Mouse (Mus musculus) testis, adult 2 months (tissue): ENCODE measurements around the gene Klf9. TPM values are rescaled to one million over a fixed set of nuclear protein-coding genes. Genes with fewer than 3 reads are reported as not detected.

ENCODE experiments used
- H3K27ac ChIP-seq: fragments of 200-500 bp; 2 replicates; pipeline ENCODE4 v1.5.1; 2012; ENCODE audit warnings: low read depth, low read length; ENCODE audit not compliant: control insufficient read depth, insufficient read depth
- H3K27me3 ChIP-seq: fragments of 200-500 bp; 2 replicates; pipeline ENCODE4 v1.6.1; 2012; ENCODE audit warnings: mild to moderate bottlenecking, low read length, moderate library complexity; ENCODE audit not compliant: control insufficient read depth, insufficient read depth
- H3K36me3 ChIP-seq: fragments of 200-500 bp; 2 replicates; pipeline ENCODE4 v1.6.1; 2012; ENCODE audit warnings: mild to moderate bottlenecking, low read length; ENCODE audit not compliant: control insufficient read depth, insufficient read depth
- H3K4me1 ChIP-seq: fragments of 200-500 bp; 2 replicates; pipeline ENCODE4 v1.6.1; 2012; ENCODE audit warnings: low read length; ENCODE audit not compliant: control insufficient read depth, insufficient read depth
- H3K4me3 ChIP-seq: fragments of 200-500 bp; 2 replicates; pipeline ENCODE4 v1.5.1; 2012; ENCODE audit warnings: low read depth, mild to moderate bottlenecking, low read length, moderate library complexity, mixed read lengths; ENCODE audit not compliant: control insufficient read depth
- CTCF ChIP-seq: fragments of 200-500 bp; IDR thresholded peaks from 2 replicates; pipeline ENCODE4 v1.5.1; 2012; ENCODE audit warnings: low read depth, mild to moderate bottlenecking, inconsistent platforms, low read length, moderate library complexity; ENCODE audit not compliant: control insufficient read depth, insufficient read depth, insufficient replicate concordance
- POLR2A ChIP-seq: fragments of 200-500 bp; IDR thresholded peaks from 2 replicates; pipeline ENCODE4 v1.6.1; 2012; ENCODE audit warnings: low read depth, mild to moderate bottlenecking, inconsistent platforms, low read length, moderate library complexity; ENCODE audit not compliant: control insufficient read depth
- polyA plus RNA-seq: library from polyadenylated mRNA; depleted of rRNA; stranded (reverse); fragments of >200 nt; gene quantifications from 2 replicates; pipeline ENCODE4 v1.2.3, GENCODE M21; 2012

The Klf9 gene
- polyA plus RNA-seq, 1 experiment, result 19.7 TPM

- TF ChIP-seq POLR2A, result no peak
- TF ChIP-seq CTCF, result no peak
- H3K27me3 ChIP-seq, result no peaks in the 10 kb centered on the region
- H3K27ac ChIP-seq, result no peak overlapping the region
- H3K4me3 ChIP-seq, result no peak overlapping the region
- H3K36me3 ChIP-seq, result no peaks in the 10 kb centered on the region
- H3K4me1 ChIP-seq, result no peaks in the 10 kb centered on the region
These were observed 42.5 kb downstream of the Klf9 start for GRCm38 (mm10) chr19:23183493-23183892.

GRCm38 (mm10) chr19:23184068-23184467 lies 43.0 kb downstream of the Klf9 start:
- no peak overlapping the region for H3K27ac ChIP-seq
- no peak for TF ChIP-seq CTCF
- no peak for TF ChIP-seq POLR2A
- H3K4me3 ChIP-seq, result no peak overlapping the region
- no peaks in the 10 kb centered on the region for H3K4me1 ChIP-seq
- no peaks in the 10 kb centered on the region for H3K36me3 ChIP-seq
- no peaks in the 10 kb centered on the region for H3K27me3 ChIP-seq

- no peaks in the 10 kb centered on the region; the same call in 1 of the 2 replicates for H3K4me1 ChIP-seq
- H3K27me3 ChIP-seq, result no peaks in the 10 kb centered on the region
- H3K36me3 ChIP-seq, result no peaks in the 10 kb centered on the region
- no peak overlapping the region for H3K27ac ChIP-seq
- H3K4me3 ChIP-seq, result no peak overlapping the region
- TF ChIP-seq POLR2A (no peak), CTCF (no peak)
These were observed 46.7 kb downstream of the Klf9 start for GRCm38 (mm10) chr19:23187732-23188131.

- Histone ChIP-seq H3K4me3 (no peak overlapping the region), H3K27me3 (no peaks in the 10 kb centered on the region), H3K36me3 (no peaks in the 10 kb centered on the region), H3K27ac (no peak overlapping the region), H3K4me1 (no peaks in the 10 kb centered on the region; the same call in 1 of the 2 replicates)
- TF ChIP-seq POLR2A (no peak), CTCF (no peak)
These were observed 48.0 kb downstream of the Klf9 start for GRCm38 (mm10) chr19:23188986-23189385.

- no peak overlapping the region for H3K27ac ChIP-seq
- no peak overlapping the region; the same call in 1 of the 2 replicates for H3K4me3 ChIP-seq
- H3K27me3 ChIP-seq, result no peaks in the 10 kb centered on the region
- no peaks in the 10 kb centered on the region for H3K36me3 ChIP-seq
- TF ChIP-seq POLR2A (no peak), CTCF (no peak)
- no peaks in the 10 kb centered on the region; the same call in 1 of the 2 replicates for H3K4me1 ChIP-seq
These were observed 48.7 kb downstream of the Klf9 start for GRCm38 (mm10) chr19:23189744-23190143.

GRCm38 (mm10) chr19:23191486-23191885 lies 50.5 kb downstream of the Klf9 start:
- no peaks in the 10 kb centered on the region; the same call in 1 of the 2 replicates for H3K4me1 ChIP-seq
- TF ChIP-seq CTCF, result no peak
- no peak overlapping the region for H3K4me3 ChIP-seq
- H3K36me3 ChIP-seq, result no peaks in the 10 kb centered on the region
- no peak overlapping the region; the same call in 1 of the 2 replicates for H3K27ac ChIP-seq
- no peaks in the 10 kb centered on the region for H3K27me3 ChIP-seq

- H3K27ac ChIP-seq, result no peak overlapping the region
- no peak overlapping the region for H3K4me3 ChIP-seq
- H3K4me1 ChIP-seq, result no peaks in the 10 kb centered on the region; the same call in 1 of the 2 replicates
- no peaks in the 10 kb centered on the region for H3K27me3 ChIP-seq
- no peaks in the 10 kb centered on the region for H3K36me3 ChIP-seq
- TF ChIP-seq POLR2A (no peak), CTCF (no peak)
These were observed 52.0 kb downstream of the Klf9 start for GRCm38 (mm10) chr19:23193076-23193475.

- Histone ChIP-seq H3K27me3 (no peaks in the 10 kb centered on the region), H3K36me3 (no peaks in the 10 kb centered on the region; the same call in 1 of the 2 replicates), H3K27ac (no peak overlapping the region), H3K4me3 (no peak overlapping the region), H3K4me1 (no peaks in the 10 kb centered on the region)
- TF ChIP-seq CTCF (no peak), POLR2A (no peak)
These were observed 61.1 kb downstream of the Klf9 start for GRCm38 (mm10) chr19:23202106-23202505.
